Mouse (Mus musculus): ENCODE results near the gene 5730596B20Rik.

- TF ChIP-seq POLR2A (IDR thresholded peaks at IDR 0.05; ENCODE audit: borderline replicate concordance, extremely low read depth, insufficient read depth, insufficient read length, poor library complexity, severe bottlenecking) = no peak
- no peak for TF ChIP-seq CTCF (IDR thresholded peaks at IDR 0.05; ENCODE audit: borderline replicate concordance, extremely low read depth, insufficient read depth, insufficient read length)
Measured at GRCm38 (mm10) chr6:52185834-52186233, 8.5 kb downstream of the 5730596B20Rik start.
